Mouse (Mus musculus) liver, embryonic 14.5 days (tissue): ENCODE results near the gene Rassf7. TPM values are rescaled to one million over a fixed set of nuclear protein-coding genes. Genes with fewer than 3 reads are reported as not detected.

ENCODE experiments used
- ATAC-seq: fragments of 200-750 bp; cut with Nextera tagmentation; 2 replicates; pipeline ENCODE4 v1.8.0; 2017; ENCODE audit warnings: moderate number of reproducible peaks, mild to moderate bottlenecking, moderate library complexity; ENCODE audit not compliant: insufficient read depth
- DNase-seq, 3 experiments: peaks; one replicate each; pipeline ENCODE4 v3.0.0-alpha.2; 2012 to 2013; ENCODE audit warnings: low read depth in 3 of 3, low spot score in 3 of 3
- H3K27ac ChIP-seq: fragments of 300-500 bp; sonication (generic); 2 replicates; pipeline ENCODE4 v1.5.1; 2014; ENCODE audit warnings: moderate library complexity, mild to moderate bottlenecking, control low read depth, inconsistent platforms
- H3K27me3 ChIP-seq: fragments of 300-500 bp; sonication (generic); 2 replicates; pipeline ENCODE4 v1.6.1; 2014; ENCODE audit warnings: mild to moderate bottlenecking, low read length, moderate library complexity; ENCODE audit not compliant: control insufficient read depth, insufficient read depth
- H3K36me3 ChIP-seq: fragments of 300-500 bp; sonication (generic); replicated peaks from 2 replicates; pipeline ENCODE4 v1.6.1; 2014; ENCODE audit warnings: low read depth; ENCODE audit not compliant: control insufficient read depth, insufficient read depth
- H3K4me1 ChIP-seq, 2 experiments: fragments of 200-500 bp in 1 of 2; fragments of 300-500 bp in 1 of 2; sonication (generic) in 1 of 2; replicated peaks; 2 replicates each; pipeline ENCODE4 v1.6.1; 2012 to 2014; ENCODE audit warnings: antibody characterized with exemption in 1 of 2, inconsistent platforms in 1 of 2, low read length in 1 of 2; ENCODE audit not compliant: control insufficient read depth in 2 of 2, insufficient read depth in 2 of 2
- H3K4me2 ChIP-seq: fragments of 300-500 bp; sonication (generic); 2 replicates; pipeline ENCODE4 v1.6.1; 2014; ENCODE audit warnings: low read depth, mild to moderate bottlenecking, control low read depth, moderate library complexity
- H3K4me3 ChIP-seq, 2 experiments: fragments of 200-500 bp in 1 of 2; fragments of 300-500 bp in 1 of 2; sonication (generic) in 1 of 2; 2 replicates each; pipeline ENCODE4 v1.5.1; 2012 to 2014; ENCODE audit warnings: low read depth in 2 of 2, low read length in 2 of 2, mild to moderate bottlenecking in 2 of 2, control low read depth in 1 of 2, inconsistent platforms in 1 of 2, moderate library complexity in 1 of 2; ENCODE audit not compliant: insufficient read depth in 1 of 2
- H3K9ac ChIP-seq: fragments of 300-500 bp; sonication (generic); replicated peaks from 2 replicates; pipeline ENCODE4 v1.6.1; 2014; ENCODE audit warnings: mild to moderate bottlenecking, control low read depth, moderate library complexity
- H3K9me3 ChIP-seq: fragments of 300-500 bp; sonication (generic); 2 replicates; pipeline ENCODE4 v1.6.1; 2016; ENCODE audit warnings: low read length, mixed read lengths; ENCODE audit not compliant: control insufficient read depth
- CTCF ChIP-seq: IDR thresholded peaks from 2 replicates; pipeline ENCODE4 v1.5.1; 2016; ENCODE audit warnings: antibody characterized with exemption, low read depth, control low read depth
- EP300 ChIP-seq: IDR thresholded peaks from 2 replicates; pipeline ENCODE4 v1.6.1; 2016; ENCODE audit warnings: antibody characterized with exemption, low read depth
- WGBS: fragments of 180-500 bp; shearing (Covaris S2); extraction: QIAGEN DNeasy Blood & Tissue Kit; methylation state at CpG from one replicate; pipeline ENCODE4 v1.1.7; 2014; ENCODE audit not compliant: insufficient replicate concordance; 5-methylcytosine and 5-hydroxymethylcytosine counted together
- polyA plus RNA-seq, 2 experiments: library from polyadenylated mRNA; depleted of rRNA in 1 of 2; stranded (reverse) in 1 of 2; unstranded in 1 of 2; fragments of >200 nt; fragmentation: Nextera tagmentation in 1 of 2; extraction: Ambion mirVana in 1 of 2; gene quantifications; 2 replicates each; pipeline versions ENCODE4 v1.2.1 to v1.2.3; 2012 to 2014

Gene Rassf7
- polyA plus RNA-seq, 2 experiments: 16.8 to 21.6 TPM

DNA sequence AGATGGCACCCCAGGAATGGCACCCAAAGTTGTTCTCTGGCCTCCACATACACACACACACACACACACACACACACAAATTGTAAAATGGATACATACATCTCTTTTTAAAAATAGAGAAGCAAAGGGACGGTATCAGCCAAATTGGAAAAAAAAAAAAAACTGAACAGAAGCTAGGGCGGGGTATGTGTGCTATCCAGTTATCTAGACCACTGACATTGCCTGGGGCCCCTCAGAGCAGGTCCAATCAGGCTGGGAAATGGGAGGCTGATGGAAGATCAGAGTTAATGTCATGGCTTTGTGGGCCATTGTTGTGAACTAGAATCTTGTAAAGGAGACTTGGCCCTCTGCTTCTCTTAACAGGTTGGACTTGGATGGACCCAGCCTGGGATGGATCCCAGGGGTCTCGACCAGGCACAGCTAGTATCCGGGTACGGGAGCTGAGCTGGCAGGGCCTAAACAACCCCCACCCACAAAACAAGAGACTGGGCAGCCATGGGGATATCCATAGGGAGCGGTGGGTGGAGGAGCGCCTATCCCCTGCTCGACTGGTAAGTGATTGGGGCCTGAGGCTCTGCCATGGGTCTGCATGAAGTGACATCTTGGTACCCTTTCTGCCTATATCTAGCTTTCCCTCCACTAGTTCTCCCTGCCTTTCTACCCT is 18.9 kb upstream of the Rassf7 start:
- TF ChIP-seq EP300 (peak; percentile 31; the same call in 1 of the 2 replicates), CTCF (no peak)
- H3K4me1 ChIP-seq: peaks cover 50 to 55% of the 10 kb centered on the region in 2 experiments
- DNase-seq (peak; percentile 44 to 55 (median 48)), ATAC-seq (no peak)
- 54% methylated on average over 8 of the region's 8 CpGs for WGBS
- peak overlapping the region; percentile 56 for H3K9ac ChIP-seq
- H3K4me3 ChIP-seq: peak overlapping the region; percentile 31 to 34
- H3K27ac ChIP-seq: peak overlapping the region; percentile 65
- no peaks in the 10 kb centered on the region for H3K27me3 ChIP-seq
- H3K36me3 ChIP-seq: peaks cover 7% of the 10 kb centered on the region
- H3K4me2 ChIP-seq: peak overlapping the region; percentile 78
- H3K9me3 ChIP-seq: no peaks in the 10 kb centered on the region

DNA sequence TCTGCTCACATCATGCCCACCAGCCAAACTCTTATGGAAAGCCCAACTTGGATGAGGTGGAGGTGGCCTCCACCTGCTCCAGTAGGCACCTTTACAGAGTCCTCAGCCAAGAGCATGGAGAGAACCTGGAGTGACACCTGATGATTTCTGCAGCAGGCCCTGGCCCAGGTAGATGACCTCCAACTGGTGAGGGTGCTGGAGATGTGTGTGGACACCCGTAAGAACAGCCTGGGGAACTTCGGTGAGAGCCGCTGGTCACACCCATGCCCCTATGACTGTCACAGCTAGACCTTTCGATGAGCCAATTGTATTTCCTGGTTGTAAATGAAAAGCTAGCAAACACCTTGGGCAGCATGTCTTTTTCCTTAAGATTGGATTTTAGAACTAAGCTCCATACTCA is 17.5 kb upstream of the Rassf7 start:
- TF ChIP-seq CTCF (no peak), EP300 (no peak)
- Histone ChIP-seq H3K9ac (no peak overlapping the region), H3K27ac (no peak overlapping the region)

DNA sequence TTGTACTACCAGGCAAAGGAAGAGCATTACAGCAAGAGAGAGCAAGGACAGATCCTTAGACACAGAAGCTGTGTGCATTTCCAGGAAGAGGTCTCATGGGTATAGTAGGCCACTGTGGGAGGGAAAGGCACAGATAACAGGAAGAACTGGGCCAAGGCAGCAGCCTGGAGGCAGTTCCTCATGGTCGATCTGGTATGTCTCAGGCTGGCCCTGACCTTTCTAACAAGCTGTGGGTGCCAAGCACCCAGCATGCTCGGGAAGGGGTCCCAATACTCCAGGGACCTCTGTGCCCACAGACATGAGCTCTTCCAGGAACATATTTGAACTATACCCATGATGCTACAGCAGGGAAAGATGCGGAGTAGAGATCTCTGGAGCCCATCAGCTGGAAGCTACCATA is 11.1 kb upstream of the Rassf7 start:
- Histone ChIP-seq H3K4me2 (no peak overlapping the region), H3K27me3 (no peaks in the 10 kb centered on the region), H3K9ac (no peak overlapping the region; the same call in 1 of the 2 replicates), H3K9me3 (no peaks in the 10 kb centered on the region), H3K27ac (peak overlapping the region; percentile 7), H3K4me3 (no peak overlapping the region), H3K36me3 (no peaks in the 10 kb centered on the region), H3K4me1 (peaks cover 37 to 40% of the 10 kb centered on the region in 2 experiments)
- TF ChIP-seq EP300 (no peak), CTCF (no peak)
- 52% methylated on average over 3 of the region's 3 CpGs for WGBS
- ATAC-seq: no peak
- DNase-seq: no peak

More for the DNA sequence above, 17.5 kb upstream of the Rassf7 start:
- peak overlapping the region; percentile 78 for H3K4me2 ChIP-seq
- WGBS: 93% methylated on average over 4 of the region's 4 CpGs
- H3K36me3 ChIP-seq: no peaks in the 10 kb centered on the region
- H3K4me1 ChIP-seq: peaks cover 49 to 50% of the 10 kb centered on the region in 2 experiments
- H3K27me3 ChIP-seq: no peaks in the 10 kb centered on the region
- 0 out of 4 replicates have a peak overlapping the region, but pooled peaks of 1 of the 2 experiments have one; percentile 3 for H3K4me3 ChIP-seq
- ATAC-seq (no peak), DNase-seq (no peak)
- H3K9me3 ChIP-seq: no peaks in the 10 kb centered on the region

DNA sequence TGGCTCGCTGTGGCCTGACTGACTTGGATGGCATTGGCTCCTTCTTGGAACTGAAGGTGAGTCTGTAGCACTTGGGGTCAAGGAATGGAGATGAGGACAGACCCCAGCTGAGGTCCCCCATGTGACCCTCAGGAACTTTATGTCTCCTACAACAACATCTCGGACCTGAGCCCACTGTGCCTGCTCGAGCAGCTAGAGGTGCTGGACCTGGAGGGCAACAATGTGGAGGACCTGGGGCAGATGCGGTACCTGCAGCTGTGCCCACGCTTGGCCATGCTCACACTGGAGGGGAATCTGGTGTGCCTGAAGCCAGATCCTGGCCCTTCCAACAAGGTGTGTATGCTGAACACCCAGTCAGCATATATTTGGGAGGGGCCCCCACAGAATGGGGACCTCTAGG is 10.2 kb upstream of the Rassf7 start:
- WGBS: 86% methylated on average over 5 of the region's 5 CpGs
- no peak overlapping the region for H3K4me2 ChIP-seq
- DNase-seq (no peak), ATAC-seq (no peak)
- H3K27me3 ChIP-seq: no peaks in the 10 kb centered on the region
- H3K27ac ChIP-seq: peak overlapping the region; percentile 10
- TF ChIP-seq CTCF: no peak
- no peak for TF ChIP-seq EP300
- H3K9me3 ChIP-seq: no peaks in the 10 kb centered on the region
- no peak overlapping the region for H3K9ac ChIP-seq
- H3K4me1 ChIP-seq: peaks cover 41 to 46% of the 10 kb centered on the region in 2 experiments
- no peaks in the 10 kb centered on the region for H3K36me3 ChIP-seq
- H3K4me3 ChIP-seq: no peak overlapping the region

DNA sequence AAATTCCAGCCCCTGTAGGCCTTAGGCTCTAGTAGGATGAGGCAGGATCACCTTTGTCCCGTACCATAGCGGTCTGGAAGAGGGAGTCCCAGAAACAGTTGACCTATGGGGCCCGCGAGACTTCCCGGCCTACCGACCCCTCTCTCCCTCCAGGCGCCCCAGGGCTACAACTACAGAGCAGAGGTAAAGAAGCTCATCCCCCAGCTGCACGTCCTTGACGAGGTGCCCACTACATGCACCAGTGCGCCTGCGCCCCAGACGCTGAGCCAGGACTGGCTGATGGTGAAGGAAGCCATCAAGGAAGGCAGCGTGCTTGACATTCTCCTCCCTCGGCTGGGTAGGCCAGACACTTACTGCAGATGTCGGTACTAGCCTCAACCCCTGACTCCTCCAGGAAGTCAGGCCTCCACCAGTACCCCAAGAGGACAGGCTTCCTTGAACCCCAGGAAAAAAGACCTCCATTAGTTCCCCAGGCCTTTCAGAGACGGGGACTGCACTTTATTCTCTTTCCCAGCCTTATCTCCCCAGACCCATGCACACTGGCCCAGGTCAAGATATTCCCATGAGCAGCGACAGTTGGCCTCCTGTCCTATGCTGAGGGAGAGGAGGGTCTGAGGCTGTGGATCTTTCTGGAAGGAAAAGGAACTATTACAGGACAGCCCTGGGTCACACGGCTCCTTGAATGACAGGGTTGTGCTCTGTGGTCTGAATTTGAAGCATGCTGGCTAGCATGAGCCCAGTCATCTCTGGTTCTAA is 9.3 kb upstream of the Rassf7 start:
- no peak overlapping the region; the same call in 1 of the 2 replicates for H3K4me2 ChIP-seq
- H3K36me3 ChIP-seq: no peaks in the 10 kb centered on the region
- H3K9ac ChIP-seq: peak overlapping the region; percentile 33
- no peaks in the 10 kb centered on the region for H3K9me3 ChIP-seq
- peak; percentile 83 for TF ChIP-seq EP300
- TF ChIP-seq CTCF: no peak
- DNase-seq: peak in 1 of 3 experiments; percentile 48
- WGBS: 75% methylated on average over 18 of the region's 18 CpGs
- ATAC-seq: peak; percentile 48
- H3K4me3 ChIP-seq: no peak overlapping the region
- no peaks in the 10 kb centered on the region for H3K27me3 ChIP-seq
- H3K4me1 ChIP-seq: peaks cover 46 to 53% of the 10 kb centered on the region in 2 experiments
- H3K27ac ChIP-seq: peak overlapping the region; percentile 23
